Mouse (Mus musculus) c-Kit-positive CD71-negative TER-119-negative erythroid progenitor cells, embryonic 14.5 days (primary cell): ENCODE results near the gene Mxd1.

Experiments used
- DNase-seq: peaks from one replicate; pipeline ENCODE4 v3.0.0-alpha.2; 2013; ENCODE audit warnings: low read depth

Gene Mxd1

DNA sequence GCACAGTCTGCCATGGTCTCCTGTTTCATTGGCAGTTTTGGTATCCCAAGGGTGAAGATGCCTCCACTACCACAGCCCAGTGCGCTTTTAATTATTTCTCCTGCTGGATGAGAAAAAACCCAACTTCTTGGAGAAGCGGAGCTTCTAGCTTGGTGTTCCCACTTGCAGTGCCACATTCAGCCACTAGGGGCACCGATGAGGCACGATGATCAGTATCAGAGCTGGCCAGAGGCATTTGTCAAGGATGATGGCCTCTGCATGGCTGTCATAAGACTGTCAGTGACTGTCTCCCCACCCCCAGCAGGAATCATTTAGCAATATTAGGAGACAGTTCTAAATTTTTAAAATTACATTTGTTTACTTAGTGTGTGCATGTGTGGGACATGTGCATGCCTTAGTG is 69.8 kb downstream of the Mxd1 start:
- peak; percentile 72 for DNase-seq

DNA sequence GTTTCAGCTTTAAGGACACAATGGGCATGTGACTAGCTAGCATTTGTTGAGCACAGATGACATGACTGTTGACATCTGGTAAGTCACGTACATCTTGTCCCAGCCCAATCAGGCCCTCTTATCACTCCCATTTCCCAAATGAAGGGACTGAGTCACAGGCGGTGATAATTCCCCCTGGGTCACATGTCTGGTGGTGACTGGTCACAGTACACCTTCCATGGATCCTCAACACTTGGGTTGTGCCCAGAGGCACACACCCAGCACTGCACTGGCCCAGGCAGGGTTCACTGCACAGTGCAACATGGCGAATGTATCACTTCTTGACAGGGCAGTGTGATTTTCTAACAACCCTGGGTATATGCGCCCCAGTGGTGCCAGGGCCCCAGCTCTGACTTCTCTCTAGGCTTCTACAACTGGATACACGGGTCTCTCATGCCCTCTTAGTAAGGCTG is 70.2 kb downstream of the Mxd1 start:
- no peak for DNase-seq
